Mouse (Mus musculus) G1E (cell line): ENCODE results near the gene Tbc1d30. TPM values are rescaled to one million over a fixed set of nuclear protein-coding genes. Genes with fewer than 3 reads are reported as not detected.

ENCODE experiments used
- ATAC-seq: 2 replicates; pipeline ENCODE4 v1.8.0; 2016; ENCODE audit warnings: mild to moderate bottlenecking; ENCODE audit not compliant: insufficient number of reproducible peaks, poor library complexity, low FRiP score, severe bottlenecking; ENCODE audit errors: extremely low read depth
- DNase-seq: peaks from one replicate; pipeline ENCODE4 v3.0.0; 2012; ENCODE audit warnings: low spot score
- H3K27me3 ChIP-seq: 2 replicates; pipeline ENCODE4 v1.6.1; 2012; ENCODE audit warnings: mild to moderate bottlenecking, low read length, inconsistent platforms; ENCODE audit not compliant: insufficient read depth
- H3K36me3 ChIP-seq: replicated peaks from 2 replicates; pipeline ENCODE3; 2012; ENCODE audit warnings: mild to moderate bottlenecking, inconsistent platforms
- H3K4me1 ChIP-seq: 2 replicates; pipeline ENCODE4 v1.6.1; 2012; ENCODE audit warnings: low read depth, low read length, inconsistent platforms, mixed read lengths; ENCODE audit not compliant: insufficient read depth
- H3K4me3 ChIP-seq: 2 replicates; pipeline ENCODE4 v1.5.1; 2012; ENCODE audit warnings: low read depth, mild to moderate bottlenecking, inconsistent platforms, low read length, moderate library complexity, mixed read lengths
- H3K9me3 ChIP-seq: replicated peaks from 2 replicates; pipeline ENCODE4 v1.6.1; 2012; ENCODE audit warnings: inconsistent platforms
- CTCF ChIP-seq: IDR thresholded peaks from 2 replicates; pipeline ENCODE4 v1.5.1; 2012; ENCODE audit warnings: low read depth, low read length, inconsistent platforms, mixed read lengths
- GATA1 ChIP-seq: IDR thresholded peaks from 2 replicates; pipeline ENCODE4 v1.6.1; 2012; ENCODE audit warnings: borderline replicate concordance, low read length, inconsistent platforms, mixed read lengths
- GATA2 ChIP-seq: IDR thresholded peaks from 2 replicates; pipeline ENCODE4 v1.6.1; 2012; ENCODE audit warnings: low read depth, low read length, inconsistent platforms, borderline replicate concordance
- POLR2AphosphoS5 ChIP-seq: IDR thresholded peaks from 2 replicates; pipeline ENCODE4 v1.6.1; 2012; ENCODE audit warnings: low read depth, low read length, inconsistent platforms; ENCODE audit not compliant: insufficient replicate concordance
- TAL1 ChIP-seq: conservative IDR thresholded peaks from 2 replicates; pipeline ENCODE4 v1.6.1; 2012; ENCODE audit warnings: low read depth, low read length, inconsistent platforms, mixed read lengths
- polyA plus RNA-seq: library from polyadenylated mRNA; stranded (reverse); fragments of >175 nt; gene quantifications from 2 replicates; pipeline ENCODE4 v1.2.3, GENCODE M21; 2012
- total RNA-seq, 2 experiments: library from RNA; stranded (forward) in 1 of 2; stranded (reverse) in 1 of 2; fragments of 200-1000 nt in 1 of 2; fragments of >200 nt in 1 of 2; fragmentation: Nextera tagmentation in 1 of 2; gene quantifications; 2 replicates each; pipeline ENCODE4 v1.2.3; 2014 to 2017

Tbc1d30 gene
- total and polyA plus RNA-seq, 3 experiments = under 0.01 TPM; not detected in 2

DNA sequence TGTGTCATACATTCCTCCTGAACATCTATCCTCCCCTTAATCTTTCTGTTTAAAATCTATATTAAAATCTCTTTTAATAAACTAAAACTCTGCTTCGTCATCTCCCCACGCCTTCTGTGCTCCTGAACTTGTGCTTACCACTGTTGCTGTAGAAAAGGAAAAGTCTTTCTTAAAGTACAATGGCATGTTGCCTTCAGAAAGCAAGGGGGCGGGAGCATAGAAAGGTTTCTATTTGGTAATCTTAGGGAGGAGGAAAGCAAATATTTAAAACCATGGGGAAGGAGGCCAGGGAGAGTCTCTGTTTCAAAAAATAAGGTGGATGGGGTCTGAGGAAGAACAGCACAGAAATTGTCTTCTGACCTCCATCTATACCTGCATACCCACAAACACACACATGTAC, 38.0 kb downstream of the Tbc1d30 start:
- H3K36me3 ChIP-seq = no peaks in the 10 kb centered on the region
- peaks cover 43% of the 10 kb centered on the region for H3K9me3 ChIP-seq
- no peaks in the 10 kb centered on the region; the same call in 1 of the 2 replicates for H3K27me3 ChIP-seq
- TF ChIP-seq CTCF = no peak
- TF ChIP-seq TAL1 = no peak
- TF ChIP-seq POLR2AphosphoS5 = no peak
- no peak for TF ChIP-seq GATA1
- TF ChIP-seq GATA2 = no peak
- H3K4me3 ChIP-seq = no peak overlapping the region
- no peak for DNase-seq
- H3K4me1 ChIP-seq = no peaks in the 10 kb centered on the region
- ATAC-seq = no peak

DNA sequence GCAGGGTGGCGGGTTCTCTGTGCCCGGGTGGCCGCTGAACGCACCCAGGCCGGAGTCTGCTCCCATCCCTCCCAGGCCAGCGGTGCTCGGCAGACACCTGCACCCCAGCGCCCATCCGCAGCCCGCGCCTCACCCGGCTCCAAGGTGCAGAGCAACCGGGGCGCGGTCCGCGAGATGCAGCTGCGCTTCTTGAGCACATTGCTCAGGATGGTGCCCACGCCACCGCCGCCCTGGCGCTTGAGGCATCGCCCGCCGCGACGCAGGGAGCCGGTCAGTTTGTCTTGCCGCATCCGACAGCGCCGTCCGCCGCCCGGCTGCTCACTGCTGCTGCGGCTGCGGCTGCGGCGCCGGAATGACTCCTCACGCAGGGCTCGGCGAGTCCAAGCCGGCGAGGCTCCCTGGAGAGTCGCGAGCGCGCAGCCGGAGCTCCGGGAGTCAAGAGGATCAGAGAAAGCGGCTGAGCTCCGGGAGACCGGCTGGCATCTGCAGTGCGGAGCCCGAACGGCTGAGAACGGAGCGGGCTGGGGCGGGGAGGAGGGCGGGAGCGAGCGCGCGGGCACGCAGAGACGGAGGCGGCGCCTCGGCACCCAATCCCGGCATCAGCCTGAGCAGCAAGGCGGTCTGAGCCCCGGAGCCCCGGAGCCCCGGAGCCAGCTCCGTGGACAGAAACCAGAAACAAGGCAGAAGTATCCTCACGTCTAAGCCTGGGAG, 40.4 kb downstream of the Tbc1d30 start:
- Histone ChIP-seq H3K27me3 (no peaks in the 10 kb centered on the region; the same call in 1 of the 2 replicates), H3K36me3 (no peaks in the 10 kb centered on the region), H3K9me3 (peaks cover 50% of the 10 kb centered on the region), H3K4me1 (no peaks in the 10 kb centered on the region), H3K4me3 (peak overlapping the region; percentile 20; the same call in 1 of the 2 replicates)
- no peak for TF ChIP-seq TAL1
- no peak for DNase-seq
- no peak for ATAC-seq

DNA sequence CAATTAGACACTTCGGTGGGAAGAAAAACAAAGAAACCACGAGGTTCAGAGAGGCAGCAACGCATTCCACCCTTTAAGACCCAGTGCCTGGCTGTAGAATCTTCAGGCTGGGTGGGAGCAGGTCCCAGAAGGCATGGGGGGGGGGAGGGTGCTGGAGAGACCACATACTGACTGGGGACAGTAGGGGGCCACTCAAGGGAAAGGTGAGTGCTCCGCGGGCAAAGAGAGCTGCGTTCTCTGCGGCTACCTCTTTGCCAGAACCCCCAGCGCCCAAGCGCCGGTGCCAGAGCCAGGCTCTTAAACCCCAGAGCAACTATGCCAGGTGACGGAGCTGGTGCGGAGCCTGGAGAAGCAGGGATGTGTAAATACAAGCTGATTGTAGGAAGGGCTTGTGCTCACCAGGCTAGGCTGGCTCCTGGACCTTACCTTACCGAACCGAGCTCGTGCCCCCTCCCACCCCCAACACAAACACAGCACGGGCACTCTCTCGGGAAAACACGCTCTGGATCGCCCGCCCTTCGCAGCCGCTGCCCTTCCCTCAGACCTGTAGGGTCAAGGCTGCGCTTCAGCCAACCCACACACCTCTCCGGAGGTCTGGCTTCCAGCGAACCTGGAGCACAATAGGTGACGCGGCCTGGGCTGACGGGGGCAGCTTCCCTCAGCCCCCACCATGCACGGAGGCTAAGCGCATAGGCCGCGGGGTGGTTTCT, 41.1 kb downstream of the Tbc1d30 start:
- Histone ChIP-seq H3K9me3 (peaks cover 56% of the 10 kb centered on the region), H3K36me3 (no peaks in the 10 kb centered on the region), H3K4me1 (no peaks in the 10 kb centered on the region), H3K27me3 (no peaks in the 10 kb centered on the region; the same call in 1 of the 2 replicates), H3K4me3 (peak overlapping the region; percentile 20; the same call in 1 of the 2 replicates)
- TF ChIP-seq CTCF (no peak), GATA2 (no peak), POLR2AphosphoS5 (no peak), GATA1 (no peak), TAL1 (no peak)
- no peak for ATAC-seq
- no peak for DNase-seq

DNA sequence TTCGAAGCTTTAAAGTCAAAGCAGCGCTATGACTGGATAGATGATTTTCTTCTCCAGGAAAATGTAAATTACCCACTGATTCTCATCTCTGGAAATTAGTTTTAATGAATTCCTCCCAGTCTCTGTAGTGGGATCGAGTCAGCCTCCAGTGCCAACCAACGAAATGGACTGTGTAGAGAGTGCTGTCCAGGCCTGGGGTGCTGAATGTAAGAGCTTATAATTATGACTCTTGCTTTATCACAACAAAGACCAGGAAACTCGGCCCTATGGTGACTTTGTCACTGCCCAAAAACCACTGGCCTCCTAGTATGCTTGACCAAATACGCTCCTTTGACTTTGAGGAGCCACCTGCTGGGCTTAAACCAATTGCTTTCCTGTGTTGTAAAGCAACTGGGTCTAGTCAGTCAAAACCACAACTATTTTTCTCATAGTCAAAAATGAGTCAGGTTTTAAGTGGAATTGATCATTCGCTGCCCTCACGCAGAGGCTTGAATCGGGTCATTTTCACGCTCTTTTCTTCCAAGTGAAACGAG, 41.9 kb downstream of the Tbc1d30 start:
- Histone ChIP-seq H3K4me3 (no peak overlapping the region), H3K36me3 (no peaks in the 10 kb centered on the region), H3K9me3 (peaks cover 55% of the 10 kb centered on the region), H3K4me1 (no peaks in the 10 kb centered on the region), H3K27me3 (no peaks in the 10 kb centered on the region; the same call in 1 of the 2 replicates)
- no peak for TF ChIP-seq GATA1
- no peak for TF ChIP-seq GATA2
- TF ChIP-seq TAL1 = no peak
- TF ChIP-seq POLR2AphosphoS5 = no peak
- no peak for ATAC-seq
- DNase-seq = no peak

DNA sequence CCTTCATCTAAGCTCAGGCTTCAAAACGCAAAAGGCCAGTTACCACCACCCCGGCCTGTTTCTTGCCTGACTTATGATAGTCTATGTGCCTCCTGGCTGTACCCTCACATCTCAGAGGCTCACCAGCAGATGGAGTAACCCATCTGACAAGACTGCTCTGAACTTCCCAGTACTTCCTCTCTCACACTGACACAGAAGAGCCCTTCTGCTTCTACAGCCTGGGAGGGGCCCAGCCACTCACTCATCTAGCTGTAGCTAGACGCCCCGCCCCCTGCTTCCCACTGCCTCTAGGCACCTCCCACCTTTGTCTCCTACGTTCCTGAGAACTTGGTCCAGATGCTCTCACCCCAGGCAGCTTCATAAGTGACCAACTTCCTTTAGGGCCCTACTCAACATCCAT, 45.6 kb downstream of the Tbc1d30 start:
- no peak for TF ChIP-seq TAL1
- no peak for TF ChIP-seq POLR2AphosphoS5
- TF ChIP-seq GATA1 = no peak
- no peak for TF ChIP-seq CTCF
- no peak for TF ChIP-seq GATA2
- Histone ChIP-seq H3K27me3 (no peaks in the 10 kb centered on the region; the same call in 1 of the 2 replicates), H3K4me3 (no peak overlapping the region), H3K36me3 (no peaks in the 10 kb centered on the region), H3K4me1 (no peaks in the 10 kb centered on the region), H3K9me3 (peaks cover 56% of the 10 kb centered on the region)
- ATAC-seq = no peak
- no peak for DNase-seq

DNA sequence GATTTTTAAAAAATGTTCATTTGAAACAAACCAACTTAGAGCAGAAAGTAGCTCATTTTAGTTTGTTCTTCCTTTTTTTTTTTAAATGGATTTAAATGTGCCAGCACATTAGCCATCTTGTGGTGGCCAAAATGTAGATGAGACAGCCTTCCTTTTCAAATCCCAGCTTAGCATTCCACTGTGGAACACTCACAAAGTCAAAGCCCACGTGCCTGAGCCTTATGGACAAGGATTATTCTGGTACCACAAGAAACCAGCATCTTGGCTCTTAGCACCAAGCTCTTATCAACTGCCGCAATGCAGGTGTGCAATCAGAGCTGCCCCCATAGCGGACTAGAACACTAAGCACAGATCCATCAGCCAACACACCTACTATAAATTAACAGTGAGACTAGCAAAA, 47.5 kb downstream of the Tbc1d30 start:
- H3K36me3 ChIP-seq = no peaks in the 10 kb centered on the region
- no peak for ATAC-seq

More for the DNA sequence above, 47.5 kb downstream of the Tbc1d30 start:
- DNase-seq = no peak
- Histone ChIP-seq H3K9me3 (peaks cover 56% of the 10 kb centered on the region), H3K4me3 (no peak overlapping the region), H3K27me3 (no peaks in the 10 kb centered on the region), H3K4me1 (no peaks in the 10 kb centered on the region)
- TF ChIP-seq CTCF = no peak
- TF ChIP-seq TAL1 = no peak
- no peak for TF ChIP-seq GATA1
- no peak for TF ChIP-seq POLR2AphosphoS5
- no peak for TF ChIP-seq GATA2
